Mouse (Mus musculus) heart, embryonic 13.5 days (tissue): Measurements from ENCODE around the gene Gm11437. TPM values are rescaled to one million over a fixed set of nuclear protein-coding genes. Genes with fewer than 3 reads are reported as not detected.

ENCODE experiments used
- ATAC-seq: fragments of 200-750 bp; cut with Nextera tagmentation; 2 replicates; pipeline ENCODE4 v1.8.0; 2017; ENCODE audit warnings: moderate TSS enrichment; ENCODE audit not compliant: insufficient number of reproducible peaks, low FRiP score, low TSS enrichment; ENCODE audit errors: extremely low read depth
- H3K27ac ChIP-seq: fragments of 300-500 bp; sonication (generic); replicated peaks from 2 replicates; pipeline ENCODE4 v1.5.1; 2015; ENCODE audit warnings: moderate library complexity, mild to moderate bottlenecking, inconsistent platforms
- H3K27me3 ChIP-seq: fragments of 300-500 bp; sonication (generic); replicated peaks from 2 replicates; pipeline ENCODE4 v1.6.1; 2015; ENCODE audit warnings: mild to moderate bottlenecking, inconsistent platforms
- H3K36me3 ChIP-seq: fragments of 300-500 bp; sonication (generic); 2 replicates; pipeline ENCODE4 v1.6.1; 2015; ENCODE audit warnings: mild to moderate bottlenecking, inconsistent platforms
- H3K4me1 ChIP-seq: fragments of 300-500 bp; sonication (generic); 2 replicates; pipeline ENCODE4 v1.6.1; 2015; ENCODE audit warnings: inconsistent platforms
- H3K4me2 ChIP-seq: fragments of 300-500 bp; sonication (generic); 2 replicates; pipeline ENCODE4 v1.6.1; 2015; ENCODE audit warnings: inconsistent platforms, mild to moderate bottlenecking, moderate library complexity
- H3K4me3 ChIP-seq: fragments of 300-500 bp; sonication (generic); 2 replicates; pipeline ENCODE4 v1.5.1; 2015; ENCODE audit warnings: moderate library complexity, mild to moderate bottlenecking, inconsistent platforms
- H3K9ac ChIP-seq: fragments of 300-500 bp; sonication (generic); 2 replicates; pipeline ENCODE4 v1.6.1; 2015; ENCODE audit warnings: inconsistent platforms, mild to moderate bottlenecking, moderate library complexity
- H3K9me3 ChIP-seq: fragments of 300-500 bp; sonication (generic); 2 replicates; pipeline ENCODE4 v1.6.1; 2016; ENCODE audit warnings: inconsistent platforms
- WGBS: fragments of 180-500 bp; shearing (Covaris S2); methylation state at CpG from one replicate; pipeline ENCODE4 v1.1.7; 2015; ENCODE audit warnings: mixed read lengths; 5-methylcytosine and 5-hydroxymethylcytosine counted together
- polyA plus RNA-seq: library from polyadenylated mRNA; unstranded; fragments of >200 nt; fragmentation: Nextera tagmentation; extraction: Ambion mirVana; gene quantifications from 2 replicates; pipeline ENCODE4 v1.2.1, GENCODE M21; 2015

Gm11437 gene
- polyA plus RNA-seq, 1 experiment from 2014 or later: not detected

DNA sequence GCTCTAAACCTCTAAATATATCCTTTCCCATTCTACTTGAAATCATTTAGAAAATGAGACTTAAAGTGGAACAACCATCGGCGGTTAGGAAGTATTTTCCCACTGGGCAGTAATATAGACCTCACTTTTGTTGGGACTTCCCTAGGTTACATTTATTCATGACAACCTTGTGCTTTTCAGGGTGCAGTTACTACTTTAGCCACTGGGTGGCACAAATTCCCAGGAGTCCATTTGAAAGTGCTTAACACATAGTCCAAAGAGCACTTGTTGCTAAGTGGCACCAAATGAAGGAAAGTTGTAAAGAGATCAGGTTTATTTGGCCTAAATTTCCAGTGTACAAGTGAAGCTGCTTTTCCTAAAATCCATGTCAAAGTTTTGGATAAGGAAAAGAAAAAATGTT lies 25.5 kb downstream of the Gm11437 start:
- WGBS: 50% methylated on average over 2 of the region's 2 CpGs
- H3K27ac ChIP-seq: no peak overlapping the region
- H3K4me2 ChIP-seq: no peak overlapping the region
- ATAC-seq: no peak
- no peaks in the 10 kb centered on the region for H3K9me3 ChIP-seq
- peaks cover 7% of the 10 kb centered on the region; the same call in 1 of the 2 replicates for H3K4me1 ChIP-seq
- H3K4me3 ChIP-seq: no peak overlapping the region
- H3K9ac ChIP-seq: no peak overlapping the region
- H3K27me3 ChIP-seq: 0 out of 2 replicates have a peak, but pooled peaks cover 4% of the 10 kb centered on the region
- H3K36me3 ChIP-seq: no peaks in the 10 kb centered on the region

DNA sequence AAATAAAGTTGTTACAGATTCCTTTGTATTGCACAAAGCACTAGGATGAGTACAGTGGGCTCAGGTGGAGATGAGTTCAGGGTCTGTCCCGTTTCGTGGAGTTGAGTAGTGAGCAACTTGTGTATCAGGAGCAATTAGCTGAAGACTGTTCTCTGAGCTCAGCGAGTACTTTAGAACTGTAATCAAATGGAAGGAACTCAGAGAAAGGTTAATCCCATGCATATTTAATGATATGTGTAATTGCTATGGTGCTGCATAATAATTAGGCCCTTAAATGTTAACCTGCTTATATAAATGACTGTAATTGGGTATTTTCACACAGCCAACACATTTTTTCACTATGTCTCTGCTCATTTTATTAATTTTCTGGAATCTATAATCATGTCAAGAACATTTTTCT lies 30.8 kb downstream of the Gm11437 start:
- 75% methylated on average over 3 of the region's 3 CpGs for WGBS

DNA sequence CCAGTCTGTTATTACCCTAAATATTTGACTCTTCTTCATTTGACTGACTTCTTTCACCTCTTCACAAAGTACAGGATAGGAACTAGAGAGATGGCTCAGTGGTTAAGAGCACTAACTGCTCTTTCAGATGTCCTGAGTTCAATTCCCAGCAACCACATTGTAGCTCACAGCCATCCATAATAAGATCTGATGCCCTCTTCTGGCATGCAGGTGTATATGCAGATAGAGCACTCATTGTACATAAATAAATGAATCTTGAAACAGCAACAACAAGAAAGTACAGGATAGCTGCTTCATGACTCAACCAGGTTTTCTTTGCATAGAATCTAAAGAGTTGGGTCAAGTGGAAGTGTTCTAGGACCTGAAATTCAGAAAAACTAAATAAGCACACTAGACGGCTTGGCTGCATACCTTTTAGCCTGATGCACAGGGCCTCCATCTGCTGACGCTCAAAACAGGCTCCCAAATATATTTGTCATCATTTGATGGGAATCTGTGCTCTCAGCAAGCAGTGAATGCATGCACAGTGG lies 32.9 kb downstream of the Gm11437 start:
- Histone ChIP-seq H3K4me3 (no peak overlapping the region), H3K27ac (no peak overlapping the region), H3K9me3 (no peaks in the 10 kb centered on the region), H3K9ac (no peak overlapping the region), H3K4me2 (no peak overlapping the region), H3K36me3 (no peaks in the 10 kb centered on the region), H3K27me3 (no peaks in the 10 kb centered on the region), H3K4me1 (peaks cover 12% of the 10 kb centered on the region)
- WGBS: 86% methylated on average over 2 of the region's 2 CpGs
- no peak for ATAC-seq

More for the DNA sequence above, 30.8 kb downstream of the Gm11437 start:
- no peak overlapping the region for H3K27ac ChIP-seq
- no peak overlapping the region for H3K4me2 ChIP-seq
- no peak overlapping the region for H3K4me3 ChIP-seq
- no peaks in the 10 kb centered on the region for H3K36me3 ChIP-seq
- no peak for ATAC-seq
- H3K4me1 ChIP-seq: peaks cover 7% of the 10 kb centered on the region; the same call in 1 of the 2 replicates
- H3K27me3 ChIP-seq: no peaks in the 10 kb centered on the region
- no peaks in the 10 kb centered on the region for H3K9me3 ChIP-seq
- H3K9ac ChIP-seq: no peak overlapping the region

DNA sequence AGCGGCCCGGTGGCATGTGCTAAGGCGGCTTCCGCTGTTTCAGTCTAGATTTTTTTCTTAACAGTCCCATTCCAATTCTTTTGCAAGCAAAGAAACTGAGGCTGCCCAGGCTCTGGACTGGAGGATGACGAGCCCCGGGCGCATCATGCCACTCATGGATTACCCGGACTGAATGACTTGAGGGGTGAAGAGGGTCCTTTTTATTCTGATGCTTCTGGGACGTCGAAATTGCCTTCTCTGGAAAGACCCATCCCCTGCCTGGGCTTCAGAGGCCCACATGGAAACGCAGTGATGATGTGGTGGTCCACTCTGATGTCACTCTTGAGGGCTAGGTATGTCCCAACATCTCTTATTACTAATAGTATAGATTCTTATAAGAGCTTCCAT lies 37.5 kb downstream of the Gm11437 start:
- Histone ChIP-seq H3K4me2 (peak overlapping the region; percentile 89), H3K4me3 (peak overlapping the region; percentile 82), H3K9ac (peak overlapping the region; percentile 87), H3K27me3 (no peaks in the 10 kb centered on the region), H3K4me1 (peaks cover 13% of the 10 kb centered on the region), H3K9me3 (no peaks in the 10 kb centered on the region), H3K36me3 (peaks cover 23% of the 10 kb centered on the region), H3K27ac (no peak overlapping the region)
- WGBS: 6% methylated on average over 11 of the region's 11 CpGs
- ATAC-seq: no peak

DNA sequence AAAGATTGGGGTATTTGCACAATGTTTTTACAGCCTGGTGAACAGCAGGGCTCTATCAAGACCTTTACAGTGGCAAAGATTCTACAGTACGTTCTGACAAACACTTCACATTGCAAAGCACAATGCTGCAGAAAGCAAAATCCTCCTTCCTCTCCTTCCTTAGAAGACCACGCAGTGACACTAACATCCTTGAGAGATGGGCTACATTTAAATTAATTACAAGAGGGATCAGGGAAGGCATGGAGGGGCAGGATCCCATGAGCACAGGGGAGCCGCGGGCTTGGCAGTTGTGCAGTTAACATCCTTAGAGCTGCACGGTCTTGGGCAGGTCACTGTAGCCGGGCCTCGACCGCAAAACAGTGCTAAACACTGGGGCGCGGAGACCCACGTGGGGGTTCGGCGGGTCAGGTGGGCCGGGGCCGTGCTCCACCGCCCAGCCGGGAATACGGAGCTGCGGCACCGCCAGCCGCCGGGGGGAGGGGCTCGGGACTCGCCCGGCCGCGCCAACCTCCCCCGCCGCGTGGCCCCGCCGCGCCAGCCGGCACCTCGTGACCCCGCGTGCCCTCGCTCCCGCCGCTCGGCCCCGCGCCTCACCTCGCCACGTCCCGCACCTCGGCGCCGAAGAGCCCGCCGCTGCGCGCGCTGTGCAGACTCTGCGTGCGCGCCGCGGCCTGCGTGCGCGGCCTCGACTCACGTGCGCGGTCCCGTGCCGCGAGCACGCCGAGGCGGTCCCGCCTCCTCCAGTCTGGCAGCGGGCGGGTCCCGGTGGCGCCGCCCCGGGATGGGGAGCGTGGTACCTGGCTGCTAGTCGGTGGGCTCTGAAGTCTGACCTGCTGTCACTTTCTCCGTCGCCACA lies 38.1 kb downstream of the Gm11437 start, which contains the start of the genes Tada2a and Acaca:
Tada2a (minus strand) TSS at position 658 of the 856 bp plus-strand sequence.
Acaca (plus strand) TSS at position 730 of the 856 bp plus-strand sequence.
- Histone ChIP-seq H3K4me3 (peak within 1 kb of the TSS; percentile 82), H3K27me3 (no peaks in the 10 kb centered on the region), H3K36me3 (peaks cover 29% of the 10 kb centered on the region), H3K27ac (peak within 1 kb of the TSS; percentile 55), H3K4me2 (peak within 1 kb of the TSS; percentile 89), H3K9ac (peak within 1 kb of the TSS; percentile 87), H3K9me3 (no peaks in the 10 kb centered on the region), H3K4me1 (peaks cover 13% of the 10 kb centered on the region)
- WGBS: under 1% methylated on average over 79 of the region's 83 CpGs
- peak; percentile 80 for ATAC-seq

DNA sequence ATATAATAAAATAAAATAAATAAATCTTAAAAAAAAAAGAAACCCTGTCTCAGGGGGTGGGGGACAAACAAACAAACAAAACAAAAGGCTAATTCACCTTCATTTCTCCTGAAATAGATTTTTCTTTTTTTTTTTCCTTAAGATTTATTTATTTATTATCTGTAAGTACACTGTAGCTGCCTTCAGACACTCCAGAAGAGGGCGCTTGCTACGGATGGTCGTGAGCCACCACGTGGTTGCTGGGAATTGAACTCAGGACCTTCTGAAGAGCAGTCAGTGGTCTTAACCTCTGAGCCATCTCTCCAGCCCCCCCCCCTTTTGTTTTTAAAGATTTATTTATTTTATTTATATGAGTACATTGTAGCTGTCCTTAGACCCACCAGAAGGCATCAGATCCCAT lies 39.3 kb downstream of the Gm11437 start:
- Histone ChIP-seq H3K4me3 (no peak overlapping the region), H3K36me3 (peaks cover 39% of the 10 kb centered on the region), H3K27me3 (no peaks in the 10 kb centered on the region), H3K9ac (no peak overlapping the region), H3K4me1 (peaks cover 13% of the 10 kb centered on the region), H3K9me3 (no peaks in the 10 kb centered on the region), H3K27ac (no peak overlapping the region), H3K4me2 (peak overlapping the region; percentile 89; the same call in 1 of the 2 replicates)
- ATAC-seq: no peak
- 91% methylated on average over 4 of the region's 4 CpGs for WGBS

DNA sequence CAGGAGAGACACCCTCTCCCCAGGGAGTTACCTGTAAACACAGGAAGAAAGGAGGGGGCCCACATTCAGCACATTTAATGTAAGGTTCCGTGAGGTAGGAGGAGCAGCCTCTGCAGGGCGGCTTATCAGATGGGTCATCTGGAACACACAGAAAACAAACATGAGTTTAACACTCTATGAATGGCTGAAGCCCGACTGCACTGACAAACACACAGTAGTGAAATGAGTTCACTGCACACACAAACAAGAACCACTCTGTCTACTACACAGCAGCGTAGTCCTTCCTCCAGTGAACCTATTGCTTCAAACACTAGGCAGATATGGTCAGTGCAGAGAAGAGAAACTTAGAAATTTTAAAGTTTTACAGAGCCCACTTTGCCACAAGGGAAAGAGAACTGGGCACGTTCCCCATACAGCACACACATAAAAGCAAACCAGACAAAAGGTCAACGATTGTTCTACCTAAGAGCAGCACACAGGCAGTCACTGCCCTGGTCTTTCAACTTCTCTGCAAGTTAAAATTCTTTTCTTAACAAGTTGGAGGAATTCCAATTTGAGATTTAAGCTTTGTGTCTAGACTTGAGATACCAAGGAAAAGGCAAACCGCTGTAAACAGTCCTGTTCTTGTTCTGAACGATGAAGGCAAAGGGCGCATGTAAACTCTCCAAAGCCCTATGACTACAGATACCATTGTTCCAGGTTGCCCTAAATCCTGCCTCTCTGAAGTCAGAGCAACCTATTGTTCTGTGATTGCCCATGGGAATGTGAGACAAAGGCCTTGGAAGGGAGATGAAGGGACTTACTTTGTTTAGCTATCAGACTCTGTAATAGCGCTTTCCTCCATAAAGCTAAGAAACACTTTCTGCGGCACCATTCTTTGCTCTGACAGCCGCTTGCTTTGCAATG lies 46.0 kb downstream of the Gm11437 start:
- Histone ChIP-seq H3K4me3 (no peak overlapping the region), H3K9me3 (no peaks in the 10 kb centered on the region), H3K4me2 (no peak overlapping the region), H3K27ac (peak overlapping the region; percentile 34; the same call in 1 of the 2 replicates), H3K36me3 (peaks cover 92% of the 10 kb centered on the region), H3K4me1 (peaks cover 8% of the 10 kb centered on the region), H3K27me3 (no peaks in the 10 kb centered on the region), H3K9ac (no peak overlapping the region)
- no peak for ATAC-seq
- WGBS: 73% methylated on average over 12 of the region's 12 CpGs

DNA sequence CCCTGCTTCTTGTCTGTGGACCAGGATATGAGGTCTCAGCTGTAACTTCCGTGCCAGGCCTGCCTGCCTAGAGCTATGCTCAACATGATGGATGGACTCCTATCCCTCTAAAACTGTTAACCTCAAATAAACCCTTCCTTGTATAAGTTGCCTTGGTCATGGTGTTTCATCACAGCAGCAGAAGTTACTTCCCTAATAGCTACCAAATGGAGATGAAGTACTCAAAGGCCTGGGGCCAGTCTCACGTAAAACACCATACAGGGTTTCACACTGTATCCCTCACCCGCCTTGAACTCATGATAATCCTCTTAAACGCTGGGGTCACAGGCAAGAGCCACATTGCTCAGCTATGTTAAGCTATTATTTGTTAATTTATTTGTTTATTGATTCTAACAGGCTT lies 49.8 kb downstream of the Gm11437 start:
- Histone ChIP-seq H3K9me3 (no peaks in the 10 kb centered on the region), H3K4me2 (no peak overlapping the region), H3K9ac (no peak overlapping the region), H3K36me3 (peaks cover 79% of the 10 kb centered on the region), H3K4me3 (no peak overlapping the region), H3K27ac (no peak overlapping the region), H3K4me1 (peaks cover 23% of the 10 kb centered on the region), H3K27me3 (no peaks in the 10 kb centered on the region)
- 88% methylated on average over 4 of the region's 4 CpGs for WGBS
- no peak for ATAC-seq

DNA sequence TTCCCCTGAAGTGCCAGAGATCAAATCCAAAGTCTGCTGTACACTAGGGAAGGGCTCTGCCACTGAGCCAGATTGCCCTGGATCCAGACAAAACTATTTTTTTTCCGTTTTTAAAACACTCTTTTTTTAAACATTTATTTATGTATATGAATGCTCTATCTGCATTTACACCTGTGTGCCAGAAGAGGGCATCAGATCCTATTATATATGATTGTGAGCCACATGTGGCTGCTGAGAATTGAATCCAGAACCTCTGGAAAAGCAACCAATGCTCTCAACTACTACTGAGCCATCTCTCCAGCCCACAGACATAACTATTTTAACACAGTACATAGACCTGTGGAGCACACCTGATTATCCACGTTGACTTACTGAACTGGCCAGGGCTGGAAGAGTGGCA lies 51.1 kb downstream of the Gm11437 start:
- WGBS: 64% methylated on average over 2 of the region's 2 CpGs
- Histone ChIP-seq H3K4me1 (peaks cover 20% of the 10 kb centered on the region), H3K36me3 (peaks cover 78% of the 10 kb centered on the region), H3K4me2 (no peak overlapping the region), H3K27me3 (no peaks in the 10 kb centered on the region), H3K9ac (no peak overlapping the region), H3K4me3 (no peak overlapping the region), H3K9me3 (no peaks in the 10 kb centered on the region), H3K27ac (0 out of 2 replicates have a peak overlapping the region, but pooled peaks have one; percentile 1)
- no peak for ATAC-seq

DNA sequence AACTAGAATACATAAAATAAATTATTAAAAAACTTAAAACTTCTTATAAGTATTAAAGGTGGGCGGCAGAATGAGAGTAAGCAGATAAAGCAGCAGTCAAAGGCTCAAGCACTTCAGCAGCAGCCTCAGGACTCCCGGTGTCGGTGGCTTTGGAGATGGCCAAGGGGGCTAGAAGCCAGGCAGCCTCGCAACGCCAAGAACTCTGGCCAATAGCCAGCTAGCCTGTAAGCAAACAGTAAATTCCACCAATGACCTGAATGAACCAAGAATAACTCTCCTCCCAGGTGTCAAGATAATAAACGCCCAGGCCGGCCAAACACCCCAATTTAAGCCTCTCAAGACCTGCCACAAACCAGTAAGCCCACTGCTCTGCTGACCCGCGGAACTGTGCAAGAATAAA lies 51.6 kb downstream of the Gm11437 start:
- no peak for ATAC-seq
- no peak overlapping the region for H3K4me3 ChIP-seq
- 55% methylated on average over 9 of the region's 9 CpGs for WGBS
- H3K36me3 ChIP-seq: peaks cover 78% of the 10 kb centered on the region
- no peaks in the 10 kb centered on the region for H3K27me3 ChIP-seq
- no peaks in the 10 kb centered on the region for H3K9me3 ChIP-seq
- no peak overlapping the region for H3K4me2 ChIP-seq
- 0 out of 2 replicates have a peak overlapping the region, but pooled peaks have one; percentile 1 for H3K27ac ChIP-seq
- peaks cover 20% of the 10 kb centered on the region for H3K4me1 ChIP-seq
- no peak overlapping the region for H3K9ac ChIP-seq

DNA sequence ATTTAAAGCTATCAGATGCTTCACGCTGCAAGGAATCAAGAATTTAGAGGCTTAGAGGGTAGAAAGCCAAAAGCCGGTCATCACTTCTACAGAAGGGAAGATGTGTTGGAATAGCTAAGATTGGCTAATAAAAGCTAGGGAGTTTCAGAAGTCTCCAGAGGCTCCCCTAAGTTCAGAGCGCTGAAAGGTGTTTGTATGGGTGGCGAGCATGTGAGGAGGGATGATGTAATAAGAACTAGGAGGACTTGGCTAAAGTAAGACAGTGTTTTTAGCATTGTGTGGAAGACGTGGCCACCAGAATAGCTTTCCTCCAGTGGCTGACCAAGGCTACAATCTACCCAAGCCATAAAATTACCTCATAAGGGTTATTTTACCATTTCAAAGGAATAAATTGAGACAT lies 53.7 kb downstream of the Gm11437 start:
- Histone ChIP-seq H3K9ac (no peak overlapping the region), H3K9me3 (no peaks in the 10 kb centered on the region), H3K27me3 (no peaks in the 10 kb centered on the region), H3K27ac (no peak overlapping the region), H3K4me3 (no peak overlapping the region), H3K4me2 (no peak overlapping the region), H3K36me3 (peaks cover 78% of the 10 kb centered on the region), H3K4me1 (peaks cover 20% of the 10 kb centered on the region)
- no peak for ATAC-seq
- WGBS: 81% methylated on average over 5 of the region's 5 CpGs
